Mouse (Mus musculus) forebrain, postnatal 0 days (tissue): ENCODE data around the gene Iffo2. TPM values are rescaled to one million over a fixed set of nuclear protein-coding genes. Genes with fewer than 3 reads are reported as not detected.

Experiments used
- ATAC-seq: fragments of 200-750 bp; cut with Nextera tagmentation; 2 replicates; pipeline ENCODE4 v1.8.0; 2017; ENCODE audit warnings: mild to moderate bottlenecking, moderate library complexity
- DNase-seq: peaks from one replicate; pipeline ENCODE4 v3.0.0-alpha.2; 2015
- H3K27ac ChIP-seq: fragments of 300-500 bp; sonication (generic); 2 replicates; pipeline ENCODE4 v1.5.1; 2014; ENCODE audit warnings: low read depth, mild to moderate bottlenecking, antibody characterized with exemption, low read length, moderate library complexity, mixed read lengths
- H3K27me3 ChIP-seq: fragments of 300-500 bp; sonication (generic); 2 replicates; pipeline ENCODE4 v1.6.1; 2014; ENCODE audit warnings: mild to moderate bottlenecking, low read length, mixed read lengths; ENCODE audit not compliant: insufficient read depth
- H3K36me3 ChIP-seq: fragments of 300-500 bp; sonication (generic); 2 replicates; pipeline ENCODE4 v1.6.1; 2014; ENCODE audit warnings: mild to moderate bottlenecking, moderate library complexity; ENCODE audit not compliant: insufficient read depth
- H3K4me1 ChIP-seq: fragments of 300-500 bp; sonication (generic); 2 replicates; pipeline ENCODE4 v1.6.1; 2014; ENCODE audit warnings: antibody characterized with exemption; ENCODE audit not compliant: insufficient read depth
- H3K4me2 ChIP-seq: fragments of 300-500 bp; sonication (generic); 2 replicates; pipeline ENCODE4 v1.6.1; 2014; ENCODE audit warnings: low read depth, mild to moderate bottlenecking, moderate library complexity
- H3K4me3 ChIP-seq: fragments of 300-500 bp; sonication (generic); 2 replicates; pipeline ENCODE4 v1.5.1; 2014; ENCODE audit warnings: low read depth, low read length, mixed read lengths
- H3K9ac ChIP-seq: fragments of 300-500 bp; sonication (generic); 2 replicates; pipeline ENCODE4 v1.6.1; 2014; ENCODE audit warnings: mild to moderate bottlenecking
- H3K9me3 ChIP-seq: fragments of 300-500 bp; sonication (generic); 2 replicates; pipeline ENCODE4 v1.6.1; 2016; ENCODE audit warnings: low read length
- CTCF ChIP-seq: sonication (generic); IDR thresholded peaks from 2 replicates; pipeline ENCODE4 v1.5.1; 2016; ENCODE audit warnings: antibody characterized with exemption, control low read depth, low read depth
- WGBS: fragments of 180-500 bp; shearing (Covaris S2); extraction: QIAGEN DNeasy Blood & Tissue Kit; methylation state at CpG from one replicate; pipeline ENCODE4 v1.1.7; 2014; 5-methylcytosine and 5-hydroxymethylcytosine counted together
- microRNA-seq, 2 experiments: library from miRNA; unstranded; fragments of <30 nt; microRNA quantifications; one replicate each; pipeline ENCODE4; 2016
- polyA plus RNA-seq: library from polyadenylated mRNA; unstranded; fragments of >200 nt; fragmentation: Nextera tagmentation; extraction: Ambion mirVana; gene quantifications from 2 replicates; pipeline ENCODE4 v1.2.1, GENCODE M21; 2015
- total RNA-seq: library from RNA; depleted of rRNA; stranded (reverse); fragments of >200 nt; gene quantifications from 2 replicates; pipeline ENCODE4 v1.2.3, GENCODE M21; 2014; rRNA removed

Iffo2 gene
- total and polyA plus RNA-seq, 2 experiments from 2014 or later, result 5.3 to 15.8 TPM

DNA sequence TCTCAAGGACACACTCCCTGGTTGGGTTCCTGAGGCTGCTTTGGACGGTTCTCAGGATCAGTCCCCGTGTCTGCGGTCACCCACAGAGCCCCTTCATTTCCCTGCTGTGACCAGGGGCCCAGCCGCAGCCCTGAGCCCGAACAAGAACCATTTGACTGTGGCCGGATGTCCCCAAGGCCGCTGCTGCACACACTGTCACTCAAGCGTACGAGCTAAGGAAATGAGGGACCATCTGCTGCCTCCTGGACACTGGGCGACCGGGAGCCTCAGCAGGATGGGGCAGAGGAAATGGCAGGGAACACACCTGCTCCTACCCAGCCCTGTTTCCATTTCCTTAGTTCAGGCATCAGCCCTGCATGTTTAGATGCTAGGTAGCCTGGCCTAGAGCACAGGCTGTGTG lies 120.6 kb downstream of the Iffo2 start:
- WGBS, result 78% methylated on average over 11 of the region's 11 CpGs
- no peak overlapping the region for H3K27ac ChIP-seq
- H3K36me3 ChIP-seq, result peaks cover 24% of the 10 kb centered on the region
- H3K9ac ChIP-seq, result no peak overlapping the region
- no peak overlapping the region for H3K4me3 ChIP-seq
- DNase-seq (no peak), ATAC-seq (no peak)
- no peaks in the 10 kb centered on the region for H3K4me1 ChIP-seq
- TF ChIP-seq CTCF, result no peak
- H3K27me3 ChIP-seq, result no peaks in the 10 kb centered on the region
- H3K4me2 ChIP-seq, result no peak overlapping the region
- no peaks in the 10 kb centered on the region for H3K9me3 ChIP-seq

DNA sequence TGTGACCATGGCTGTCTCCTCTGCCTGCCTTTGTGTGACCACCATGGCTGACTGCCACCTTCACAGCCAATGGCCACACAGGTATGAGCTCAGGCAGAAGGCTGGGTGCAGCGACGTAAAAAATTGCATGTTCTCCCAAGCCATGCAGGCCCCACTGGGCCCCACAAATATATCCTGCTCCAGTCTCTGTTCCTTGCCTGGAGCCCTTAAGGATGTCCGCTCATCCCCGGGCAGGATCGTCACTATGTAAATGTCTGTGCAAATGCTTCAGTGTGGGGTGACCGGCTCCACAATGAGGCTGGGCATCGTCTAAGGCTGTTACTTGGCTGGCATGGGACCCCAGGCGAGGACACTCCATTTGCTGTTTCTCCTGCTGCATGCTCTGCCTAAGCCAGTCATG lies 122.9 kb downstream of the Iffo2 start, which contains the start of gene Tas1r2:
TSS of gene Tas1r2 (plus strand) at position 301 of the 400 bp plus-strand sequence.
- no peak within 1 kb of the TSS for H3K4me2 ChIP-seq
- H3K36me3 ChIP-seq, result peaks cover 17% of the 10 kb centered on the region
- no peak for TF ChIP-seq CTCF
- 85% methylated on average over 8 of the region's 8 CpGs for WGBS
- ATAC-seq (no peak), DNase-seq (no peak)
- H3K4me3 ChIP-seq, result no peak within 1 kb of the TSS
- H3K9ac ChIP-seq, result no peak within 1 kb of the TSS
- H3K27ac ChIP-seq, result no peak within 1 kb of the TSS
- no peaks in the 10 kb centered on the region for H3K9me3 ChIP-seq
- H3K27me3 ChIP-seq, result no peaks in the 10 kb centered on the region
- no peaks in the 10 kb centered on the region for H3K4me1 ChIP-seq

DNA sequence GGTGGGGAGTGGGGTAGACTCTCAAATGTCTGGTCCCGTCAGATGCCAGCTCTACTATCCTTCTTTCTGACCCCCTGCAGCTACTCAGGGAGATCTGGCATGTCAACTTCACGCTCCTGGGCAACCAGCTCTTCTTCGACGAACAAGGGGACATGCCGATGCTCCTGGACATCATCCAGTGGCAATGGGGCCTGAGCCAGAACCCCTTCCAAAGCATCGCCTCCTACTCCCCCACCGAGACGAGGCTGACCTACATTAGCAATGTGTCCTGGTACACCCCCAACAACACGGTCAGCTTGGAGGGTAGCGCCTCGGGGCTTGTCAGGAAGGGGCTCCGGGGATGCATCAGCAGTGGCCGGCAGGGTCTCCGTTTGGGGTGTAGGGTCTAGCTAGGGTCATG lies 131.5 kb downstream of the Iffo2 start:
- no peaks in the 10 kb centered on the region for H3K9me3 ChIP-seq
- no peak overlapping the region for H3K27ac ChIP-seq
- H3K4me2 ChIP-seq, result no peak overlapping the region
- H3K36me3 ChIP-seq, result no peaks in the 10 kb centered on the region
- no peak for DNase-seq
- no peak for ATAC-seq
- H3K9ac ChIP-seq, result no peak overlapping the region
- H3K27me3 ChIP-seq, result no peaks in the 10 kb centered on the region
- no peak overlapping the region for H3K4me3 ChIP-seq
- TF ChIP-seq CTCF, result no peak
- no peaks in the 10 kb centered on the region for H3K4me1 ChIP-seq
- WGBS, result 70% methylated on average over 14 of the region's 14 CpGs

DNA sequence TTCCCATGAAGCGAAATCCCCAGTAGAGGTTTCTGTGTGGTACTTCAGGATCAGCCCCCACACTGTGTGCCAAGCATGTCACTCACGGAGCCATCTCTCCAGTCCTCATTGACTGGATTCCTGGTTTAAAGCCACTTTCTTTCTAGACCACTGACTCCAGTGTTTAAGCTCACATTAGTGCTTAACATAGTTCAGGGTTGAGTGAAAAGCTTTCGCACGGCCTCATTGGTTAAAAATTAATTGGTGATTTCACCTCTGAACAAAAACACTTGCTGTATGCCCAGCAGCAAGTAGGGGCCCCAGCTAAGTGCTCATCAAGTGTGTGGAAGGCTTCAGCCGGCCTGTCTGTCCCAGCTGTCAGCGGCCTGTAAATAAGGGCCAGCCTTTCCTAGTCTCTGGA lies 137.3 kb downstream of the Iffo2 start:
- Histone ChIP-seq H3K4me3 (no peak overlapping the region), H3K9ac (no peak overlapping the region), H3K9me3 (no peaks in the 10 kb centered on the region), H3K27ac (no peak overlapping the region), H3K4me1 (no peaks in the 10 kb centered on the region), H3K4me2 (no peak overlapping the region), H3K36me3 (no peaks in the 10 kb centered on the region), H3K27me3 (no peaks in the 10 kb centered on the region)
- TF ChIP-seq CTCF, result no peak
- 19% methylated on average over 6 of the region's 6 CpGs for WGBS
- DNase-seq (no peak), ATAC-seq (no peak)

DNA sequence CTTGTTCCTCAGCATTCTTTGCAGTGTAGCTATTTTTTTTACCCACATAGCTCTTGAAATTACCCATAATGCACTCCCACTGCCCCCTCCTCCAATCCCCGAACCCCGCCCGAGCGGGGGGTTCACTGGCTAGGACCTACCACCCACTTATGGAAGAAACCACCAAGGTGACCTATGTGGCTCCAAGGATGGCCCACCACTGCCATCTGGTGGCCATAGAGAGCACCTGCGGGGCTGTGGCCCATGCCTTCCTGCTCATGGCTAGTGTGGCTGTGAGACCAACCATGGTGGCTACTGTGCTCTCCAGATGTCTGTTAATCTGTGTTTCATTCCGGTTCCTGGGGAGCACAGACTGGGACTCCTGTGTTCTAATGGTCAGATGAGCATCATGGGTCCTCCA lies 139.5 kb downstream of the Iffo2 start:
- WGBS, result 24% methylated on average over 6 of the region's 6 CpGs
- peak; percentile 68 for DNase-seq

More for the DNA sequence above, 139.5 kb downstream of the Iffo2 start:
- H3K4me3 ChIP-seq, result no peak overlapping the region
- H3K27ac ChIP-seq, result no peak overlapping the region
- TF ChIP-seq CTCF, result peak; percentile 85
- no peak; the same call in 1 of the 2 replicates for ATAC-seq
- H3K4me1 ChIP-seq, result no peaks in the 10 kb centered on the region
- H3K9me3 ChIP-seq, result no peaks in the 10 kb centered on the region
- no peak overlapping the region for H3K9ac ChIP-seq
- H3K36me3 ChIP-seq, result no peaks in the 10 kb centered on the region
- H3K4me2 ChIP-seq, result no peak overlapping the region
- H3K27me3 ChIP-seq, result no peaks in the 10 kb centered on the region

Small RNA genes within 50 kb of the gene (microRNA-seq; reads per million reads assigned to microRNA genes)
- gene Gm25571 (0 reads per million in 2 experiments), gene Mir7020 (0 to 0.12 reads per million in 2 experiments)

Other genes starting within 250 kb of the Iffo2 start
- 14.2 and 15.3 TPM in 2 replicates for gene Pqlc2, start 219.8 kb upstream of the Iffo2 start, total RNA-seq
- gene Pqlc2, start 219.8 kb upstream of the Iffo2 start, polyA plus RNA-seq, result 10.0 and 12.1 TPM in 2 replicates
- gene Akr7a5, start 219.8 kb upstream of the Iffo2 start, total RNA-seq, result 41.1 and 49.7 TPM in 2 replicates
- gene Akr7a5, start 219.8 kb upstream of the Iffo2 start, polyA plus RNA-seq, result 58.1 and 60.6 TPM in 2 replicates
- gene Mrto4, start 178.0 kb upstream of the Iffo2 start, total RNA-seq, result 53.7 and 69.6 TPM in 2 replicates
- 75.5 and 80.7 TPM in 2 replicates for gene Mrto4, start 178.0 kb upstream of the Iffo2 start, polyA plus RNA-seq
- gene Emc1, start 178.0 kb upstream of the Iffo2 start, total RNA-seq, result 46.2 and 65.8 TPM in 2 replicates
- gene Emc1, start 178.0 kb upstream of the Iffo2 start, polyA plus RNA-seq, result 33.2 and 41.4 TPM in 2 replicates
- gene Ubr4, start 177.9 kb upstream of the Iffo2 start, total RNA-seq, result 89.6 and 106 TPM in 2 replicates
- 39.3 and 59.1 TPM in 2 replicates for gene Ubr4, start 177.9 kb upstream of the Iffo2 start, polyA plus RNA-seq
- gene Gm21969, start 72.6 kb downstream of the Iffo2 start, total RNA-seq, result 0.08 TPM in 1 of 2 replicates, not detected in the other
- not detected in 2 replicates for gene Gm21969, start 72.6 kb downstream of the Iffo2 start, polyA plus RNA-seq
- gene Aldh4a1, start 92.3 kb downstream of the Iffo2 start, total RNA-seq, result 27.7 and 29.1 TPM in 2 replicates
- gene Aldh4a1, start 92.3 kb downstream of the Iffo2 start, polyA plus RNA-seq, result 19.3 and 25.7 TPM in 2 replicates
- 0.05 TPM in 1 of 2 replicates, not detected in the other for gene Tas1r2, start 123.0 kb downstream of the Iffo2 start, total RNA-seq
- not detected in 2 replicates for gene Tas1r2, start 123.0 kb downstream of the Iffo2 start, polyA plus RNA-seq